Comparison of ENCODE assay signal across 8 mouse cellular contexts in the genomic region with DNA sequence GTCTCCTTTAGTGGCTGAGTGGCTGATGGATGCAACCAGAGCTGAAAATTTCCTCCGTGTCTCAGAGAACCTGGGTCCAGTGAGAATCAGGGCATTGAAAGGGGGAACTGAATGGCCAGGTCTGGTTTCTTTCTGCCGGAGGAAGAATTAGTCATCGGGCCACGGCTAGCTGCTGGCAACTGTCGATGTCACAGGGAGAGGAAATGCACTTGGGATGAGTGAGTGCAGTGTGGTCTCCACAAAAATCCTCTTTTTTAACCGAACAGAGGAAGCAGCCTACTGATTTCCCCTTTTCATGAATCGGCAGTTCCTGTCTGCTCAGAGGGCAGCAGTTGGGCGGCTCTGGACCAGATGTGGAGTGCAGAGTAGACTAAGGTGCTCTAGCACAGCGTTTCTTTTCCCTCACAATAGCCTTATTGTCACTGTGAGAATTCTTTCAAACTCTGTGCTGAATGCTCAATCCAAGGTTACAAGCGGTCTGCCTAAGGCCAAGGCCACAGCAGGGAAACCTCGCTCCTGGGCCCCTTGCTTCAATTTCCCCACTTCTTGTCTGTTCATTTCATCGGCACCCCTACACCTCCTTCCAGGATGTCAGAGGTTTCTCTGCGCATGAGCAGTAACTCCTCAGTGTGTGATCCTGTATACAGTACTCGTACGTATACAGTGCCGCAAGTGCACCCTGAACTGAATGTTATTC. TPM values are rescaled to one million over a fixed set of nuclear protein-coding genes. Genes with fewer than 3 reads are reported as not detected.
DNase-seq lines count a peak whose midpoint lies in the region; ATAC-seq and TF ChIP-seq lines count a peak whose summit lies in the region.

No protein-coding gene starts in this region.

- no peak for ATAC-seq in embryonic facial prominence, embryonic 13.5 days (ENCODE audit: insufficient number of reproducible peaks, insufficient read depth, low FRiP score, low TSS enrichment, low read depth)
- peak; percentile 67; the same call in 1 of the 2 replicates for ATAC-seq in limb, embryonic 11.5 days (ENCODE audit: insufficient number of reproducible peaks, low FRiP score, low TSS enrichment, low read depth)
- peak; percentile 52 for ATAC-seq in midbrain, postnatal 0 days (ENCODE audit: low FRiP score)

- H3K4me3 ChIP-seq in ES-E14 (ENCODE audit: insufficient read depth in 1 of 2, low read depth in 1 of 2, low read length in 2 of 2, poor library complexity in 1 of 2, severe bottlenecking in 1 of 2) = peak overlapping the region in 1 of 2 experiments; percentile 56; a peak in 1 of 4 replicates
- H3K4me3 ChIP-seq in embryonic facial prominence, embryonic 13.5 days = peak overlapping the region; percentile 16
- H3K4me3 ChIP-seq in limb, embryonic 11.5 days (ENCODE audit: low read depth, low read length) = no peak overlapping the region
- peak overlapping the region; percentile 10; the same call in 1 of the 2 replicates for H3K4me3 ChIP-seq in midbrain, postnatal 0 days (ENCODE audit: low read depth, low read length)

- no peak for TF ChIP-seq CTCF in midbrain, postnatal 0 days (IDR thresholded peaks at IDR 0.05)

- peaks cover 7 to 8% of the 10 kb centered on the region in 2 experiments; a peak in 3 of 4 replicates for H3K4me1 ChIP-seq in ES-E14 (ENCODE audit: control insufficient read depth in 2 of 2, insufficient read depth in 2 of 2, low read length in 2 of 2, poor library complexity in 1 of 2)
- H3K4me1 ChIP-seq in embryonic facial prominence, embryonic 13.5 days = peaks cover 35% of the 10 kb centered on the region
- H3K4me1 ChIP-seq in limb, embryonic 11.5 days (ENCODE audit: control insufficient read depth, insufficient read depth, low read length) = peaks cover 19% of the 10 kb centered on the region
- peaks cover 4% of the 10 kb centered on the region; the same call in 1 of the 2 replicates for H3K4me1 ChIP-seq in midbrain, postnatal 0 days (ENCODE audit: insufficient read depth, low read length)

- no peaks in the 10 kb centered on the region for H3K36me3 ChIP-seq in ES-E14 (ENCODE audit: control insufficient read depth, insufficient read depth, low read length, poor library complexity, severe bottlenecking)
- H3K36me3 ChIP-seq in embryonic facial prominence, embryonic 13.5 days = no peaks in the 10 kb centered on the region
- H3K36me3 ChIP-seq in limb, embryonic 11.5 days (ENCODE audit: control insufficient read depth, insufficient read depth, low read length) = no peaks in the 10 kb centered on the region
- no peaks in the 10 kb centered on the region for H3K36me3 ChIP-seq in midbrain, postnatal 0 days (ENCODE audit: insufficient read depth, low read length)

- H3K4me2 ChIP-seq in embryonic facial prominence, embryonic 13.5 days = peak overlapping the region; percentile 47
- H3K4me2 ChIP-seq in limb, embryonic 11.5 days (ENCODE audit: low read depth, severe bottlenecking) = 0 out of 2 replicates have a peak overlapping the region, but pooled peaks have one; percentile 21
- H3K4me2 ChIP-seq in midbrain, postnatal 0 days (ENCODE audit: low read depth, low read length, poor library complexity, severe bottlenecking) = peak overlapping the region; percentile 27

- DNase-seq in cerebellum, postnatal 10 days = peak; percentile 14 to 24
- no peak for DNase-seq in cerebellum, postnatal 25 days
- DNase-seq in ES-E14 (ENCODE audit: low read depth, low spot score) = peak; percentile 26
- DNase-seq in heart, postnatal 10 days = peak; percentile 59 to 62
- DNase-seq in limb, embryonic 11.5 days (ENCODE audit: low spot score) = peak; percentile 54
- DNase-seq in midbrain, postnatal 0 days (ENCODE audit: low spot score) = peak; percentile 21
- no peak for DNase-seq in cerebellum, adult 9-11 months

- in situ Hi-C loops in ES-E14 (cut with MboI; ENCODE audit: low sequenced_read_pairs in 2 of 2, unreplicated experiment in 2 of 2) = no loop called here

- 24% methylated on average over 16 of the region's 16 CpGs for WGBS in embryonic facial prominence, embryonic 13.5 days
- 48% methylated on average over 16 of the region's 16 CpGs for WGBS in limb, embryonic 11.5 days
- WGBS in midbrain, postnatal 0 days = 32% methylated on average over 16 of the region's 16 CpGs

- no peak overlapping the region for H3K27ac ChIP-seq in ES-E14 (ENCODE audit: insufficient read depth, low read depth, low read length, poor library complexity, severe bottlenecking)
- peak overlapping the region; percentile 64 for H3K27ac ChIP-seq in embryonic facial prominence, embryonic 13.5 days
- peak overlapping the region; percentile 72 for H3K27ac ChIP-seq in limb, embryonic 11.5 days (replicated peaks; ENCODE audit: low read depth, low read length)
- H3K27ac ChIP-seq in midbrain, postnatal 0 days (ENCODE audit: low read depth, low read length) = no peak overlapping the region

- H3K27me3 ChIP-seq in embryonic facial prominence, embryonic 13.5 days = no peaks in the 10 kb centered on the region
- H3K27me3 ChIP-seq in limb, embryonic 11.5 days (ENCODE audit: control insufficient read depth, insufficient read depth, low read length) = no peaks in the 10 kb centered on the region
- no peaks in the 10 kb centered on the region for H3K27me3 ChIP-seq in midbrain, postnatal 0 days (ENCODE audit: insufficient read depth, low read length)

- no peaks in the 10 kb centered on the region for H3K9me3 ChIP-seq in ES-E14 (ENCODE audit: control insufficient read depth, insufficient read depth, low read depth, low read length)
- peaks cover 8% of the 10 kb centered on the region for H3K9me3 ChIP-seq in embryonic facial prominence, embryonic 13.5 days
- no peaks in the 10 kb centered on the region; the same call in 1 of the 2 replicates for H3K9me3 ChIP-seq in limb, embryonic 11.5 days (ENCODE audit: control insufficient read depth, low read length)
- H3K9me3 ChIP-seq in midbrain, postnatal 0 days (ENCODE audit: low read length) = no peaks in the 10 kb centered on the region

- H3K9ac ChIP-seq in ES-E14 (ENCODE audit: insufficient read depth, low read depth, low read length, poor library complexity, severe bottlenecking) = peak overlapping the region; percentile 40; the same call in 1 of the 2 replicates
- peak overlapping the region; percentile 36 for H3K9ac ChIP-seq in embryonic facial prominence, embryonic 13.5 days
- no peak overlapping the region for H3K9ac ChIP-seq in limb, embryonic 11.5 days (ENCODE audit: low read length)
- H3K9ac ChIP-seq in midbrain, postnatal 0 days (replicated peaks; ENCODE audit: low read length, poor library complexity, severe bottlenecking) = peak overlapping the region; percentile 26; the same call in 1 of the 2 replicates

- intact Hi-C loops in heart, postnatal 10 days (cut with DNase I) = no loop called here

TF ChIP-seq in ES-E14, 5 proteins besides CTCF, POLR2A, EP300 and RAD21:
- TF ChIP-seq ZC3H11A (IDR thresholded peaks at IDR 0.05; ENCODE audit: borderline replicate concordance, low read depth, low read length) (no peak), ZNF384 (IDR thresholded peaks at IDR 0.05; ENCODE audit: low read depth, low read length) (no peak), HCFC1 (IDR thresholded peaks at IDR 0.05; ENCODE audit: borderline replicate concordance, insufficient read depth, low read length) (no peak), CHD2 (IDR thresholded peaks at IDR 0.05; ENCODE audit: low read depth, low read length) (no peak), MAFK (IDR thresholded peaks at IDR 0.05; ENCODE audit: insufficient read depth, low read depth, low read length) (no peak)

RNA-seq across cellular contexts. Expression of a gene that starts 54.1 kb away (rescaled TPM):
- total RNA-seq in ES-E14 (2012; rRNA removed) = 9.5 and 16.6 TPM in 2 replicates
- polyA plus RNA-seq in embryonic facial prominence, embryonic 13.5 days (2015; fragmentation: Nextera tagmentation; extraction: Ambion mirVana) = 56.3 and 61.2 TPM in 2 replicates
- total RNA-seq in heart, postnatal 10 days (2021) = 10 to 100 TPM; 58.9 to 65.6 TPM
- polyA plus RNA-seq in limb, embryonic 11.5 days (2014; fragmentation: Nextera tagmentation; extraction: Ambion mirVana) = 29.3 and 42.7 TPM in 2 replicates
- 60.2 and 62.7 TPM in 2 replicates for total RNA-seq in midbrain, postnatal 0 days (2014; rRNA removed)
- polyA plus RNA-seq in midbrain, postnatal 0 days (2015; fragmentation: Nextera tagmentation; extraction: Ambion mirVana) = 37.9 and 40.5 TPM in 2 replicates

Comparison
In these comparisons a context has a peak if more than half of its experiments do, and no peak if none do; other contexts are left out.
1. DNase-seq: peak in cerebellum, postnatal 10 days (2 of 2), ES-E14 (single experiment), heart, postnatal 10 days (2 of 2), limb, embryonic 11.5 days (single experiment) and midbrain, postnatal 0 days (single experiment); none in cerebellum, postnatal 25 days (0 of 2) and cerebellum, adult 9-11 months (single experiment).
2. H3K27ac ChIP-seq: peak in embryonic facial prominence, embryonic 13.5 days (single experiment) and limb, embryonic 11.5 days (single experiment); none in ES-E14 (single experiment) and midbrain, postnatal 0 days (single experiment).
3. Peak in every context shown above with its lines, with median percentiles within 50 percentile points of each other: H3K4me2 ChIP-seq.